Mouse (Mus musculus): ENCODE results near the gene Tmc6.

- TF ChIP-seq POLR2A (IDR thresholded peaks at IDR 0.05; ENCODE audit: extremely low read depth, insufficient read depth, low read length) (no peak), CTCF (IDR thresholded peaks at IDR 0.05; ENCODE audit: low read depth, low read length) (no peak)
These were observed 40.8 kb upstream of the Tmc6 start for GRCm38 (mm10) chr11:117822728-117823241.
